Mouse (Mus musculus) midbrain, embryonic 10.5 days (tissue): ENCODE data around the gene 6430548M08Rik. TPM values are rescaled to one million over a fixed set of nuclear protein-coding genes. Genes with fewer than 3 reads are reported as not detected.

Experiments used
- DNase-seq: peaks from one replicate; pipeline ENCODE4 v3.0.0-alpha.2; 2017; ENCODE audit warnings: low spot score
- H3K27ac ChIP-seq: fragments of 300-500 bp; sonication (generic); replicated peaks from 2 replicates; pipeline ENCODE4 v1.5.1; 2016; ENCODE audit warnings: mild to moderate bottlenecking
- H3K27me3 ChIP-seq: fragments of 300-500 bp; sonication (generic); 2 replicates; pipeline ENCODE4 v1.6.1; 2016; ENCODE audit warnings: low read depth, mild to moderate bottlenecking; ENCODE audit not compliant: poor library complexity, severe bottlenecking
- H3K36me3 ChIP-seq: fragments of 300-500 bp; sonication (generic); 2 replicates; pipeline ENCODE4 v1.6.1; 2016; ENCODE audit warnings: mild to moderate bottlenecking, moderate library complexity
- H3K4me1 ChIP-seq: fragments of 300-500 bp; sonication (generic); 2 replicates; pipeline ENCODE4 v1.6.1; 2016
- H3K4me3 ChIP-seq: fragments of 300-500 bp; sonication (generic); 2 replicates; pipeline ENCODE4 v1.5.1; 2016; ENCODE audit warnings: mild to moderate bottlenecking, moderate library complexity
- H3K9me3 ChIP-seq: fragments of 300-500 bp; sonication (generic); replicated peaks from 2 replicates; pipeline ENCODE4 v1.6.1; 2016; ENCODE audit warnings: mild to moderate bottlenecking
- whole genome bisulfite sequencing: fragments of 180-500 bp; shearing (Covaris S2); methylation state at CpG from one replicate; pipeline ENCODE4 v1.1.7; 2016; 5-methylcytosine and 5-hydroxymethylcytosine counted together
- polyA plus RNA-seq: library from polyadenylated mRNA; unstranded; fragments of >200 nt; fragmentation: Nextera tagmentation; extraction: Ambion mirVana; gene quantifications from 2 replicates; pipeline ENCODE4 v1.2.1, GENCODE M21; 2016

Gene 6430548M08Rik
- polyA plus RNA-seq, 1 experiment from 2014 or later, result 5.8 TPM

- H3K9me3 ChIP-seq, result no peaks in the 10 kb centered on the region
- no peak for DNase-seq
- H3K27me3 ChIP-seq, result peaks cover 44% of the 10 kb centered on the region
- H3K4me3 ChIP-seq, result peak overlapping the region; percentile 70; the same call in 1 of the 2 replicates
- peaks cover 3% of the 10 kb centered on the region; the same call in 1 of the 2 replicates for H3K36me3 ChIP-seq
- no peak overlapping the region for H3K27ac ChIP-seq
- peaks cover 29% of the 10 kb centered on the region for H3K4me1 ChIP-seq
- 86% methylated on average over 5 of the region's 5 CpGs for WGBS
These were observed 1.4 kb upstream of the 6430548M08Rik start for GRCm38 (mm10) chr8:120112535-120112934.

DNA sequence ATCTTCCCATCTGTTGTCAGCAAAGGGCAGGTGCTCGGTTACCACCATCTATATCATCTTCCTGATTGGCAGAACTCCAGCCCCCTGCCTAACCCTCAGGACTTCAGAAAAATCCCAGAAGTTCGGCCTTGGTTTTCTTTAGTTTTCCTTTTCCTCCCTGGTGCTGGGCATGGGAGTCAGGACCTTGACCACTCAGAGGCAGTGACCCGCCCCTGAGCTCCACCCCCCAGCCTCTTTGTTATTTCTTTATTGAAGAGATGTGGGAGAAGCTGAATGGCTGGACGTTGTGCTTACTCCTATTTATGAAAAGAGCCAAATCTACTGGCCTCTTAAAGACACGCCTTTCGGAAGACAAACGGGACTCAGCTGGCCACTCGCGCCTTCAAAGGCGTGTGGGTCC, 646 bp upstream of the 6430548M08Rik start:
- H3K27me3 ChIP-seq, result peaks cover 52% of the 10 kb centered on the region
- H3K4me1 ChIP-seq, result peaks cover 29% of the 10 kb centered on the region
- H3K36me3 ChIP-seq, result peaks cover 3% of the 10 kb centered on the region; the same call in 1 of the 2 replicates
- H3K27ac ChIP-seq, result peak overlapping the region; percentile 82
- peak overlapping the region; percentile 70 for H3K4me3 ChIP-seq
- no peaks in the 10 kb centered on the region for H3K9me3 ChIP-seq
- 7% methylated on average over 10 of the region's 10 CpGs for WGBS
- DNase-seq, result no peak

- Histone ChIP-seq H3K4me1 (peaks cover 29% of the 10 kb centered on the region), H3K27ac (peak overlapping the region; percentile 82), H3K27me3 (peaks cover 56% of the 10 kb centered on the region), H3K4me3 (peak overlapping the region; percentile 70), H3K9me3 (no peaks in the 10 kb centered on the region), H3K36me3 (peaks cover 3% of the 10 kb centered on the region; the same call in 1 of the 2 replicates)
- 2% methylated on average over 46 of the region's 46 CpGs for WGBS
- DNase-seq, result no peak
These were observed 426 bp downstream of the 6430548M08Rik start for GRCm38 (mm10) chr8:120114315-120114841.

DNA sequence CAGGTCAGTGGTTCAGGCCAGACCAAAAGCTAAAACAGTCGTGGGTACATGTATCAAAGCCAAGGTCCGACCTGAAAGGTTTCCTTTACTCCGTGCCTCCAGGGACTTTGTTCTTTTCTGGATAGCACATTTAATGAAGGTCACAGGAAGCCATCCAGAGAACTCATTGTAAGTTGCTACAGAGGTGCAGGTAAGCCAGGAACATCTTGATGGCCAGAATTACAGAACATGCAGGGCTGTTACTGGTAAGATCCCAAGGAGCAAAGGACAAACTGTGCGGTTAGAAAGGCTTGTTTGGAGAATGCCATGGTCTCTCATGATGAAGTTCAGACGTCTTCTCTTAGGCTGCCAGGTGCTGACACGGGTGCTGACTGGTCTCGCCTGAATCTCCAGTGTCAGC, 2.6 kb downstream of the 6430548M08Rik start:
- Histone ChIP-seq H3K36me3 (peaks cover 3% of the 10 kb centered on the region; the same call in 1 of the 2 replicates), H3K27me3 (peaks cover 60% of the 10 kb centered on the region), H3K4me1 (peaks cover 30% of the 10 kb centered on the region), H3K27ac (no peak overlapping the region), H3K9me3 (no peaks in the 10 kb centered on the region), H3K4me3 (no peak overlapping the region)
- WGBS, result 78% methylated on average over 7 of the region's 7 CpGs
- DNase-seq, result no peak

- no peak overlapping the region for H3K4me3 ChIP-seq
- H3K9me3 ChIP-seq, result no peaks in the 10 kb centered on the region
- 89% methylated on average over 9 of the region's 9 CpGs for WGBS
- H3K36me3 ChIP-seq, result peaks cover 3% of the 10 kb centered on the region; the same call in 1 of the 2 replicates
- H3K27me3 ChIP-seq, result peaks cover 51% of the 10 kb centered on the region
- DNase-seq, result no peak
- peaks cover 25% of the 10 kb centered on the region for H3K4me1 ChIP-seq
- no peak overlapping the region for H3K27ac ChIP-seq
These were observed 4.2 kb downstream of the 6430548M08Rik start for GRCm38 (mm10) chr8:120118162-120118561.

DNA sequence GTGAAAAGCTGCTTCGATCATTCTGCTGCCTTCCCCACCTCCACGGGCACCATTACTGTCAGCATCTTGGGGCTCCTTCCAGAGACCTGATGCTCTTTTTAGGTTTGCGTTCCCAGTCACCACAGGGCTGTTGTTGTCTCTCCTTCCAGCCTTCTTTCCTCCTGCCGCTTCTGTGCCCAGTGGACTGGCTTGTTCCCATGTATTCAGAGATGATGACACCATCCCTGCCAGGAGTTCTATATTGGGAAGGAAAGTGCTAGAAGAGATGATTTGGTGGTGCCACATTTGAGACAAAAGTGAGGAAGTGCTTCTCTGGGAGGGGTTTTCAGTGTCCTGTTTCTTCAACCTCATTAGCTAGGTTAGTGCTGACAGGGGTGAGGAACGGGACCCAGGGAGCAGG, 4.9 kb downstream of the 6430548M08Rik start:
- Histone ChIP-seq H3K4me1 (peaks cover 25% of the 10 kb centered on the region), H3K4me3 (no peak overlapping the region), H3K27me3 (peaks cover 51% of the 10 kb centered on the region), H3K27ac (no peak overlapping the region), H3K36me3 (peaks cover 3% of the 10 kb centered on the region; the same call in 1 of the 2 replicates), H3K9me3 (no peaks in the 10 kb centered on the region)
- no peak for DNase-seq
- WGBS, result 86% methylated on average over 5 of the region's 5 CpGs

GRCm38 (mm10) chr8:120119429-120119828, 5.5 kb downstream of the 6430548M08Rik start:
- Histone ChIP-seq H3K4me3 (no peak overlapping the region), H3K27me3 (peaks cover 47% of the 10 kb centered on the region), H3K27ac (0 out of 2 replicates have a peak overlapping the region, but pooled peaks have one; percentile 30), H3K36me3 (peaks cover 3% of the 10 kb centered on the region; the same call in 1 of the 2 replicates), H3K9me3 (no peaks in the 10 kb centered on the region), H3K4me1 (peaks cover 25% of the 10 kb centered on the region)
- WGBS, result 70% methylated on average over 3 of the region's 3 CpGs
- DNase-seq, result no peak

DNA sequence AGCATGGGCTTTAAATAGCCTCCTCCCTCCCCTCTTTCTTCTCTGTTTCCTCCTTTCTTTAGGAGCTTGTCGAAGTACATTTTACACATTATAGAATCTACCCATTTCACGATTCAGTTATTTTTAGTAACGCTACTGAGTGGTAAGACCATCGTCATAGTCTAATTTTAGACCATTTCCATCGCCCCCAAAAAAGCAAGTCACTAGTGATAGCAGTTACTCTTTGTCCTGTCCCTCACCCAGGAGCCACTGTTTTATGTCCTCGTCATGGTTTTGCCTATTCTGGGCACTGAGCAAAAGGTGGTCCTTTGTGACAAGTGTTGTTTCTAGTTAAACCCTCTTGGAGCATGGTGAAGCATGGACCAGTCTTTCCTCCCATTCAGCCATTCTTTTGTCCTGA, 6.0 kb downstream of the 6430548M08Rik start:
- H3K27ac ChIP-seq, result 0 out of 2 replicates have a peak overlapping the region, but pooled peaks have one; percentile 30
- H3K27me3 ChIP-seq, result peaks cover 42% of the 10 kb centered on the region
- peaks cover 3% of the 10 kb centered on the region; the same call in 1 of the 2 replicates for H3K36me3 ChIP-seq
- no peaks in the 10 kb centered on the region for H3K9me3 ChIP-seq
- H3K4me1 ChIP-seq, result peaks cover 25% of the 10 kb centered on the region
- 90% methylated on average over 6 of the region's 6 CpGs for WGBS
- no peak for DNase-seq
- H3K4me3 ChIP-seq, result no peak overlapping the region

DNA sequence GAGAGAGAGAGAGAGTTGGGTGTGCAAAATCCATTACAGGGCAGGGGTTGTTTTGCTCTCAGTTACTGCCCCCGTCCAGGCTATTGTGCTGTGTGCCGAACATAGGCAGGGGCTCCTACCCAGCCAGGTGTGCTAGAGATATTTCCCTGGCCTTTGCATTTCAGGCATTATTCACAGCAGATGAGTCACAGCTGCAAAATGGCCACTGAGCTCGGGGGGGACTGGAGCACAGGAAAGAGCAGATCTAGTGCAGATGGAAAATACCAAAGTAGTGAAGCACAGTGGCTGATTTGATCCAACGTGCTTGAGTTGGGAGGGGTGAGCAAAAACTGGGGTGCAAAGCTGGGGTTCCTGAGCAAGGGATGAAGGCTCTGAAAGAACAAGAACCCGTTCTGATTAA, 7.0 kb downstream of the 6430548M08Rik start:
- no peaks in the 10 kb centered on the region for H3K9me3 ChIP-seq
- H3K4me3 ChIP-seq, result no peak overlapping the region
- no peak overlapping the region for H3K27ac ChIP-seq
- peaks cover under 1% of the 10 kb centered on the region; the same call in 1 of the 2 replicates for H3K36me3 ChIP-seq
- WGBS, result 74% methylated on average over 5 of the region's 5 CpGs
- H3K27me3 ChIP-seq, result peaks cover 32% of the 10 kb centered on the region
- DNase-seq, result no peak
- H3K4me1 ChIP-seq, result peaks cover 35% of the 10 kb centered on the region

- 69% methylated on average over 6 of the region's 6 CpGs for WGBS
- Histone ChIP-seq H3K27ac (peak overlapping the region; percentile 63), H3K4me3 (no peak overlapping the region), H3K9me3 (no peaks in the 10 kb centered on the region), H3K4me1 (peaks cover 61% of the 10 kb centered on the region), H3K27me3 (peaks cover 11% of the 10 kb centered on the region; the same call in 1 of the 2 replicates), H3K36me3 (no peaks in the 10 kb centered on the region)
- DNase-seq, result no peak
These were observed 10.3 kb downstream of the 6430548M08Rik start for GRCm38 (mm10) chr8:120124261-120124660.

GRCm38 (mm10) chr8:120124836-120125389, 11.0 kb downstream of the 6430548M08Rik start:
- Histone ChIP-seq H3K4me3 (no peak overlapping the region), H3K27me3 (peaks cover 6% of the 10 kb centered on the region; the same call in 1 of the 2 replicates), H3K4me1 (peaks cover 68% of the 10 kb centered on the region), H3K36me3 (no peaks in the 10 kb centered on the region), H3K9me3 (no peaks in the 10 kb centered on the region), H3K27ac (peak overlapping the region; percentile 63)
- WGBS, result 53% methylated on average over 7 of the region's 7 CpGs
- DNase-seq, result peak; percentile 60

GRCm38 (mm10) chr8:120126357-120127161, 12.6 kb downstream of the 6430548M08Rik start:
- no peak for DNase-seq
- H3K4me1 ChIP-seq, result peaks cover 79% of the 10 kb centered on the region
- peaks cover 14% of the 10 kb centered on the region; the same call in 1 of the 2 replicates for H3K27me3 ChIP-seq
- no peak overlapping the region for H3K4me3 ChIP-seq
- H3K9me3 ChIP-seq, result no peaks in the 10 kb centered on the region
- no peaks in the 10 kb centered on the region for H3K36me3 ChIP-seq
- 29% methylated on average over 14 of the region's 14 CpGs for WGBS
- H3K27ac ChIP-seq, result peak overlapping the region; percentile 63
